Mouse (Mus musculus) hindbrain, embryonic 15.5 days (tissue): ENCODE results near the gene Surf1. TPM values are rescaled to one million over a fixed set of nuclear protein-coding genes. Genes with fewer than 3 reads are reported as not detected.

Experiments used
- ATAC-seq: fragments of 200-750 bp; cut with Nextera tagmentation; 2 replicates; pipeline ENCODE4 v1.8.0; 2017; ENCODE audit warnings: low read depth, moderate number of reproducible peaks, moderate TSS enrichment; ENCODE audit not compliant: low FRiP score
- H3K27ac ChIP-seq: fragments of 300-500 bp; sonication (generic); replicated peaks from 2 replicates; pipeline ENCODE4 v1.5.1; 2015; ENCODE audit warnings: mild to moderate bottlenecking, inconsistent platforms
- H3K27me3 ChIP-seq: fragments of 300-500 bp; sonication (generic); 2 replicates; pipeline ENCODE4 v1.6.1; 2015; ENCODE audit warnings: control low read depth, inconsistent platforms
- H3K36me3 ChIP-seq: fragments of 300-500 bp; sonication (generic); 2 replicates; pipeline ENCODE4 v1.6.1; 2015; ENCODE audit warnings: control low read depth, inconsistent platforms
- H3K4me1 ChIP-seq: fragments of 300-500 bp; sonication (generic); replicated peaks from 2 replicates; pipeline ENCODE4 v1.6.1; 2015; ENCODE audit warnings: control low read depth, inconsistent platforms
- H3K4me2 ChIP-seq: fragments of 300-500 bp; sonication (generic); 2 replicates; pipeline ENCODE4 v1.6.1; 2015; ENCODE audit warnings: moderate library complexity, mild to moderate bottlenecking, inconsistent platforms
- H3K4me3 ChIP-seq: fragments of 300-500 bp; sonication (generic); 2 replicates; pipeline ENCODE4 v1.5.1; 2015; ENCODE audit warnings: mild to moderate bottlenecking, inconsistent platforms
- H3K9ac ChIP-seq: fragments of 300-500 bp; sonication (generic); 2 replicates; pipeline ENCODE4 v1.6.1; 2015; ENCODE audit warnings: inconsistent platforms
- H3K9me3 ChIP-seq: fragments of 300-500 bp; sonication (generic); 2 replicates; pipeline ENCODE4 v1.6.1; 2016; ENCODE audit warnings: control low read depth, inconsistent platforms
- WGBS: fragments of 180-500 bp; shearing (Covaris S2); methylation state at CpG from one replicate; pipeline ENCODE4 v1.1.7; 2015; 5-methylcytosine and 5-hydroxymethylcytosine counted together
- polyA plus RNA-seq: library from polyadenylated mRNA; unstranded; fragments of >200 nt; fragmentation: Nextera tagmentation; extraction: Ambion mirVana; gene quantifications from 2 replicates; pipeline ENCODE4 v1.2.1, GENCODE M21; 2015

The Surf1 gene
- polyA plus RNA-seq, 1 experiment from 2014 or later, result 87.1 TPM

GRCm38 (mm10) chr2:26916738-26917137 is 408 bp upstream of the Surf1 start:
- peak overlapping the region; percentile 85 for H3K4me3 ChIP-seq
- H3K4me2 ChIP-seq, result peak overlapping the region; percentile 94
- no peaks in the 10 kb centered on the region for H3K27me3 ChIP-seq
- peak overlapping the region; percentile 82 for H3K9ac ChIP-seq
- no peaks in the 10 kb centered on the region for H3K9me3 ChIP-seq
- ATAC-seq, result no peak
- 2% methylated on average over 13 of the region's 13 CpGs for WGBS
- peak overlapping the region; percentile 89 for H3K27ac ChIP-seq
- H3K36me3 ChIP-seq, result peaks cover 66% of the 10 kb centered on the region
- peaks cover 46% of the 10 kb centered on the region for H3K4me1 ChIP-seq

GRCm38 (mm10) chr2:26914148-26914941 is 2.0 kb downstream of the Surf1 start:
- Histone ChIP-seq H3K9ac (no peak overlapping the region), H3K4me1 (peaks cover 54% of the 10 kb centered on the region), H3K36me3 (peaks cover 42% of the 10 kb centered on the region), H3K4me3 (no peak overlapping the region), H3K27ac (no peak overlapping the region), H3K4me2 (peak overlapping the region; percentile 94; the same call in 1 of the 2 replicates), H3K27me3 (no peaks in the 10 kb centered on the region), H3K9me3 (no peaks in the 10 kb centered on the region)
- 63% methylated on average over 8 of the region's 8 CpGs for WGBS
- ATAC-seq, result no peak

GRCm38 (mm10) chr2:26913416-26914147 is 2.7 kb downstream of the Surf1 start:
- ATAC-seq, result no peak
- H3K27ac ChIP-seq, result no peak overlapping the region
- H3K9me3 ChIP-seq, result no peaks in the 10 kb centered on the region
- H3K4me1 ChIP-seq, result peaks cover 62% of the 10 kb centered on the region
- no peak overlapping the region for H3K4me3 ChIP-seq
- H3K27me3 ChIP-seq, result no peaks in the 10 kb centered on the region
- peaks cover 34% of the 10 kb centered on the region for H3K36me3 ChIP-seq
- H3K4me2 ChIP-seq, result no peak overlapping the region
- no peak overlapping the region for H3K9ac ChIP-seq
- 86% methylated on average over 17 of the region's 17 CpGs for WGBS

GRCm38 (mm10) chr2:26912253-26912770 is 4.0 kb downstream of the Surf1 start:
- Histone ChIP-seq H3K9me3 (no peaks in the 10 kb centered on the region), H3K9ac (peak overlapping the region; percentile 95; the same call in 1 of the 2 replicates), H3K36me3 (peaks cover 37% of the 10 kb centered on the region), H3K27ac (no peak overlapping the region), H3K4me2 (peak overlapping the region; percentile 89), H3K4me3 (peak overlapping the region; percentile 84), H3K27me3 (no peaks in the 10 kb centered on the region), H3K4me1 (peaks cover 59% of the 10 kb centered on the region)
- 78% methylated on average over 5 of the region's 5 CpGs for WGBS
- no peak for ATAC-seq

GRCm38 (mm10) chr2:26910994-26911765 is 5.2 kb downstream of the Surf1 start:
- Histone ChIP-seq H3K4me3 (peak overlapping the region; percentile 84), H3K36me3 (peaks cover 48% of the 10 kb centered on the region), H3K9me3 (no peaks in the 10 kb centered on the region), H3K27ac (peak overlapping the region; percentile 93), H3K4me2 (peak overlapping the region; percentile 89), H3K27me3 (no peaks in the 10 kb centered on the region), H3K9ac (peak overlapping the region; percentile 95), H3K4me1 (peaks cover 56% of the 10 kb centered on the region)
- peak; percentile 31 for ATAC-seq
- WGBS, result under 1% methylated on average over 37 of the region's 37 CpGs

- H3K4me1 ChIP-seq, result peaks cover 51% of the 10 kb centered on the region
- peak; percentile 93 for ATAC-seq
- H3K27ac ChIP-seq, result peak within 1 kb of the TSS; percentile 93
- H3K9ac ChIP-seq, result peak within 1 kb of the TSS; percentile 95
- peak within 1 kb of the TSS; percentile 84 for H3K4me3 ChIP-seq
- H3K4me2 ChIP-seq, result peak within 1 kb of the TSS; percentile 89
- H3K9me3 ChIP-seq, result no peaks in the 10 kb centered on the region
- peaks cover 56% of the 10 kb centered on the region for H3K36me3 ChIP-seq
- H3K27me3 ChIP-seq, result no peaks in the 10 kb centered on the region
- whole genome bisulfite sequencing, result under 1% methylated on average over 72 of the region's 74 CpGs
These were observed 6.0 kb downstream of the Surf1 start, which contains the start of the genes Med22 and Rpl7a for GRCm38 (mm10) chr2:26910124-26910993. TSS of gene Med22 (minus strand) at chr2:26910677. TSS of gene Rpl7a (plus strand) at chr2:26910764.

- Histone ChIP-seq H3K4me3 (peak overlapping the region; percentile 84), H3K9me3 (no peaks in the 10 kb centered on the region), H3K9ac (peak overlapping the region; percentile 77), H3K4me2 (peak overlapping the region; percentile 77), H3K27ac (peak overlapping the region; percentile 93; the same call in 1 of the 2 replicates), H3K27me3 (no peaks in the 10 kb centered on the region), H3K36me3 (peaks cover 55% of the 10 kb centered on the region), H3K4me1 (peaks cover 41% of the 10 kb centered on the region)
- ATAC-seq, result no peak
These were observed 6.9 kb downstream of the Surf1 start for GRCm38 (mm10) chr2:26909387-26909784.

- 89% methylated on average over 18 of the region's 18 CpGs for WGBS
- ATAC-seq, result no peak
- H3K36me3 ChIP-seq, result peaks cover 50% of the 10 kb centered on the region
These were observed 7.5 kb downstream of the Surf1 start for GRCm38 (mm10) chr2:26908710-26909386.

GRCm38 (mm10) chr2:26907109-26907508 is 9.2 kb downstream of the Surf1 start:
- no peak overlapping the region for H3K27ac ChIP-seq
- WGBS, result 50% methylated on average over 4 of the region's 4 CpGs
- H3K4me3 ChIP-seq, result no peak overlapping the region
- no peak overlapping the region for H3K4me2 ChIP-seq
- no peaks in the 10 kb centered on the region for H3K27me3 ChIP-seq
- peaks cover 32% of the 10 kb centered on the region for H3K36me3 ChIP-seq
- no peaks in the 10 kb centered on the region for H3K9me3 ChIP-seq
- H3K4me1 ChIP-seq, result peaks cover 44% of the 10 kb centered on the region
- ATAC-seq, result no peak
- no peak overlapping the region for H3K9ac ChIP-seq

More at GRCm38 (mm10) chr2:26908710-26909386, 7.5 kb downstream of the Surf1 start:
- peak overlapping the region; percentile 32 for H3K9ac ChIP-seq
- H3K9me3 ChIP-seq, result no peaks in the 10 kb centered on the region
- peak overlapping the region; percentile 84 for H3K4me3 ChIP-seq
- peak overlapping the region; percentile 77 for H3K4me2 ChIP-seq
- no peak overlapping the region for H3K27ac ChIP-seq
- H3K4me1 ChIP-seq, result peaks cover 41% of the 10 kb centered on the region
- H3K27me3 ChIP-seq, result no peaks in the 10 kb centered on the region

- no peak overlapping the region for H3K4me2 ChIP-seq
- ATAC-seq, result no peak
- H3K27ac ChIP-seq, result no peak overlapping the region
These were observed 9.9 kb downstream of the Surf1 start for GRCm38 (mm10) chr2:26906431-26906830.

More at GRCm38 (mm10) chr2:26906431-26906830, 9.9 kb downstream of the Surf1 start:
- H3K4me3 ChIP-seq, result no peak overlapping the region
- no peak overlapping the region for H3K9ac ChIP-seq
- no peaks in the 10 kb centered on the region for H3K27me3 ChIP-seq
- H3K9me3 ChIP-seq, result no peaks in the 10 kb centered on the region
- peaks cover 32% of the 10 kb centered on the region for H3K36me3 ChIP-seq
- peaks cover 44% of the 10 kb centered on the region for H3K4me1 ChIP-seq
- WGBS, result 96% methylated on average over 3 of the region's 3 CpGs
